ENCODE assay signal across 16 mouse cellular contexts in the genomic region with DNA sequence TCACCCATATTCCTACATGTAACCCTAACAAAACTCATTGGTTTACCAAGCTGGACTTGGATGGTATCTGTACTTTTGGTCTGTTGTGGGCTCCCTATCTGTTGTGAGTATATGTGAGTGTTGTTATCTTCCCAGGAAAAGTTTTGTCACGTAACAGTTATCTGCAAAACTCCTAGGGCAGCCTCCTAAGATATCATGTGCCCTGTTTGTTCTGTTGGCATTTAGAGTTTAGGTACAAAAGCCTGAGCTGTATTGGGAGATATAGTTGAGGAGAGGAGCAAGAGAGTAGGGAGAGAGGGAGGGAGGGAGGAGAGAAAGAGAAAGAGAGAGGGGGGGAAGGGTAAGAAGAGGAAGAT.
DNase-seq lines count a peak whose midpoint lies in the region; ATAC-seq and TF ChIP-seq lines count a peak whose summit lies in the region.
"Had no signal": no experiment of that assay in that cellular context is flagged by ENCODE, and none has a peak within 500 bp of the region (broad histone marks: within the 10 kb centered on the region; RNA-seq: fewer than 3 reads in every experiment).

No protein-coding gene starts in this region.

- TF ChIP-seq CTCF in MEL (IDR thresholded peaks at IDR 0.05 in 2 of 3, conservative IDR thresholded peaks at IDR 0.05 in 1 of 3; ENCODE audit: control insufficient read depth in 1 of 3, insufficient read depth in 1 of 3, low read depth in 2 of 3, low read length in 3 of 3, poor library complexity in 1 of 3, severe bottlenecking in 1 of 3): no peak

- TF ChIP-seq EP300 in MEL (IDR thresholded peaks at IDR 0.05; ENCODE audit: low read depth in 1 of 2, low read length in 2 of 2): peak in 1 of 2 experiments; percentile 21; a peak in 1 of 4 replicates

- no peaks in the 10 kb centered on the region for H3K36me3 ChIP-seq in heart, embryonic 16.5 days (ENCODE audit: control insufficient read depth, insufficient read depth)
- H3K36me3 ChIP-seq in MEL (ENCODE audit: control insufficient read depth in 1 of 2, insufficient read depth in 2 of 2, low read length in 2 of 2): no peaks in the 10 kb centered on the region
- H3K36me3 ChIP-seq in liver, embryonic 16.5 days (ENCODE audit: control insufficient read depth, insufficient read depth): no peaks in the 10 kb centered on the region
- H3K36me3 ChIP-seq: G1E; midbrain, embryonic 13.5 days had no signal

- 52% methylated on average over 1 of the region's 1 CpGs for WGBS in heart, embryonic 16.5 days
- WGBS in liver, embryonic 16.5 days (ENCODE audit: insufficient replicate concordance): 15% methylated on average over 1 of the region's 1 CpGs

- H3K4me1 ChIP-seq in heart, embryonic 16.5 days (ENCODE audit: control insufficient read depth, insufficient read depth, low read length): peaks cover 5% of the 10 kb centered on the region; the same call in 1 of the 2 replicates
- no peaks in the 10 kb centered on the region for H3K4me1 ChIP-seq in MEL (ENCODE audit: control insufficient read depth in 1 of 2, insufficient read depth in 2 of 2, low read length in 2 of 2)
- H3K4me1 ChIP-seq in liver, embryonic 16.5 days (ENCODE audit: control insufficient read depth, low read depth, low read length): no peaks in the 10 kb centered on the region

- peaks cover 6% of the 10 kb centered on the region; the same call in 1 of the 2 replicates for H3K9me3 ChIP-seq in heart, embryonic 16.5 days (replicated peaks; ENCODE audit: control insufficient read depth, low read length)
- H3K9me3 ChIP-seq in MEL (replicated peaks; ENCODE audit: insufficient read depth, low read length): no peaks in the 10 kb centered on the region
- H3K9me3 ChIP-seq in liver, embryonic 16.5 days (replicated peaks; ENCODE audit: control insufficient read depth, low read length): no peaks in the 10 kb centered on the region
- H3K9me3 ChIP-seq: G1E; midbrain, embryonic 13.5 days had no signal

- H3K27me3 ChIP-seq in heart, embryonic 16.5 days (ENCODE audit: control insufficient read depth, insufficient read depth, low read length): no peaks in the 10 kb centered on the region
- no peaks in the 10 kb centered on the region for H3K27me3 ChIP-seq in MEL (ENCODE audit: control insufficient read depth in 1 of 2, insufficient read depth in 2 of 2, low read length in 2 of 2)
- H3K27me3 ChIP-seq in liver, embryonic 16.5 days (ENCODE audit: control insufficient read depth, insufficient read depth, low read depth, low read length): no peaks in the 10 kb centered on the region
- H3K27me3 ChIP-seq: midbrain, embryonic 13.5 days had no signal

- TF ChIP-seq POLR2A in MEL (IDR thresholded peaks at IDR 0.05; ENCODE audit: control insufficient read depth in 1 of 2, insufficient read depth in 1 of 2, low read depth in 1 of 2, low read length in 2 of 2, poor library complexity in 1 of 2): no peak

- no peaks in the 10 kb centered on the region for H3K79me2 ChIP-seq in MEL (ENCODE audit: control insufficient read depth, insufficient read depth, low read length, poor library complexity)

- no peak for TF ChIP-seq RAD21 in MEL (IDR thresholded peaks at IDR 0.05; ENCODE audit: low read depth, low read length)

- no peak overlapping the region for H3K4me2 ChIP-seq in heart, embryonic 16.5 days (ENCODE audit: low read depth, low read length)
- H3K4me2 ChIP-seq in liver, embryonic 16.5 days (ENCODE audit: low read depth, low read length): no peak overlapping the region
- H3K4me2 ChIP-seq: midbrain, embryonic 13.5 days had no signal

- H3K27ac ChIP-seq in heart, embryonic 16.5 days (ENCODE audit: low read length): peak overlapping the region; percentile 5
- H3K27ac ChIP-seq in MEL (ENCODE audit: control insufficient read depth, low read depth, low read length): no peak overlapping the region
- H3K27ac ChIP-seq in liver, embryonic 16.5 days (ENCODE audit: low read length): no peak overlapping the region
- H3K27ac ChIP-seq: midbrain, embryonic 13.5 days had no signal

- no peak for DNase-seq in heart, postnatal 14 days
- DNase-seq in MEL (ENCODE audit: low read depth, low spot score): no peak
- peak; percentile 29 for DNase-seq in c-Kit-positive CD71-positive TER-119-positive erythroid progenitor cells, embryonic 14.5 days (ENCODE audit: low spot score)
- DNase-seq in urinary bladder, postnatal 4 days (ENCODE audit: low spot score in 2 of 2): no peak
- DNase-seq: adrenal gland, adult 8-10 months; cerebellum, adult 8-10 months; gastrocnemius, postnatal 10 days; spleen, adult 18-20 months had no signal

- no peak for ATAC-seq in heart, embryonic 16.5 days (replicated peaks; ENCODE audit: extremely low read depth, insufficient read depth, low FRiP score)
- ATAC-seq in liver, embryonic 16.5 days (ENCODE audit: low read depth): peak; percentile 72
- no peak for ATAC-seq in cerebellum, adult (ENCODE audit: insufficient number of reproducible peaks, low FRiP score, low TSS enrichment)
- ATAC-seq: forebrain, embryonic 16.5 days; hindbrain, embryonic 16.5 days had no signal

- H3K4me3 ChIP-seq in heart, embryonic 16.5 days (ENCODE audit: low read length): no peak overlapping the region
- no peak overlapping the region for H3K4me3 ChIP-seq in MEL (ENCODE audit: control insufficient read depth in 1 of 2, insufficient read depth in 1 of 2, low read depth in 2 of 2, low read length in 2 of 2)
- H3K4me3 ChIP-seq in liver, embryonic 16.5 days (ENCODE audit: low read depth, low read length): no peak overlapping the region
- H3K4me3 ChIP-seq: erythroblast, embryonic 14.5 days; midbrain, embryonic 13.5 days had no signal

- no peak overlapping the region for H3K9ac ChIP-seq in heart, embryonic 16.5 days (ENCODE audit: low read length)
- no peak overlapping the region for H3K9ac ChIP-seq in MEL (ENCODE audit: control insufficient read depth, low read depth, low read length, poor library complexity, severe bottlenecking)
- H3K9ac ChIP-seq in liver, embryonic 16.5 days (ENCODE audit: low read depth, low read length): no peak overlapping the region
- H3K9ac ChIP-seq: midbrain, embryonic 13.5 days had no signal

- intact Hi-C loops in heart, postnatal 14 days (cut with DNase I): no loop called here

TF ChIP-seq in MEL, 35 proteins besides CTCF, POLR2A, EP300 and RAD21:
- TF ChIP-seq MYC (IDR thresholded peaks at IDR 0.05; ENCODE audit: low read depth, low read length) (no peak), NELFE (IDR thresholded peaks at IDR 0.05; ENCODE audit: low read depth, low read length) (no peak), ZKSCAN1 (IDR thresholded peaks at IDR 0.05; ENCODE audit: low read depth, low read length) (no peak), MAX (IDR thresholded peaks at IDR 0.05; ENCODE audit: low read length) (no peak), E2F4 (IDR thresholded peaks at IDR 0.05; ENCODE audit: borderline replicate concordance, low read depth, low read length) (no peak), TCF12 (IDR thresholded peaks at IDR 0.05; ENCODE audit: low read depth, low read length) (peak; percentile 28; the same call in 1 of the 2 replicates)
